Mouse (Mus musculus) cerebral cortex, adult 2 months (tissue): ENCODE measurements around the gene Sema4g.

Experiments
- WGBS: fragments of 180-500 bp; shearing (Covaris S2); methylation state at CpG from one replicate; pipeline ENCODE4 v1.1.7; 2018; 5-methylcytosine and 5-hydroxymethylcytosine counted together

Sema4g gene

DNA sequence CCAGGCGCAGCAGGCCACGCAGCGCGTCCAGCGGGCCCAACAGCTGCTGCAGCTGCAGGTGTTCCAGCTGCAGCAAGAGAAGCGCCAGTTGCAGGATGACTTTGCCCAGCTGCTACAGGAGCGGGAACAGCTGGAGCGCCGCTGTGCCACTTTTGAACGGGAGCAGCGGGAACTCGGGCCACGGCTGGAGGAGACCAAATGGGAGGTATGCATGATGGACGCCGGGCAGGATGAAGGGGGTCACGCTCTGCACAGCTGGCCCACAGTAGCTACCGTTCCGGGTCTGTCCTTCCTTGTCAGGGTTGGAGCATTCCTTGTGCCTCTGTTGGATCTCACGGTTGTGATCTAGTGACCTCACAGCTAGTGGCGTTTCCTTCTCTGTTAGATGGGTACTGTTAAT lies 35.9 kb downstream of the Sema4g start:
- 87% methylated on average over 20 of the region's 20 CpGs for WGBS

DNA sequence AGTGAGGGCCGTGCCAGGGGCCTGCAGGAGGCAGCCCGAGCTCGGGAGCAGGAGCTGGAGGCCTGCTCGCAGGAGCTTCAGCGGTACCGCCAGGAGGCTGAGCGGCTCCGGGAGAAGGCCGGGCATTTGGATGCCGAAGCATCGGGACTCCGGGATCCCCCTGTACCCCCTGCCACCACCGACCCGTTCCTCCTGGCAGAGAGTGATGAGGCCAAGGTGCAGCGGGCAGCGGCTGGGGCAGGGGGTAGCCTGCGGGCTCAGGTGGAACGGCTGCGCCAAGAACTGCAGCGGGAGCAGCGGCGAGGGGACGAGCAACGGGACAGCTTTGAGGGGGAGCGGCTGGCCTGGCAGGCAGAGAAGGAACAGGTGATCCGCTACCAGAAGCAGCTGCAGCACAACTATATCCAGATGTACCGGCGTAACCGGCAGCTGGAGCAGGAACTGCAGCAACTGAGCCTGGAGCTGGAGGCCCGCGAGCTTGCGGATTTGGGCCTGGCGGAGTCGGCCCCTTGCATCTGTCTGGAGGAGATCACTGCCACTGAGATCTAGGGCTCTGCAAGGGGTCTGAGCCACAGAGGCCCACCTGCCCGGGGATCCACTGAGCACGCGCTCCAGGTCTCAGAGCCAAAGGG lies 37.2 kb downstream of the Sema4g start:
- WGBS, result 91% methylated on average over 37 of the region's 37 CpGs

DNA sequence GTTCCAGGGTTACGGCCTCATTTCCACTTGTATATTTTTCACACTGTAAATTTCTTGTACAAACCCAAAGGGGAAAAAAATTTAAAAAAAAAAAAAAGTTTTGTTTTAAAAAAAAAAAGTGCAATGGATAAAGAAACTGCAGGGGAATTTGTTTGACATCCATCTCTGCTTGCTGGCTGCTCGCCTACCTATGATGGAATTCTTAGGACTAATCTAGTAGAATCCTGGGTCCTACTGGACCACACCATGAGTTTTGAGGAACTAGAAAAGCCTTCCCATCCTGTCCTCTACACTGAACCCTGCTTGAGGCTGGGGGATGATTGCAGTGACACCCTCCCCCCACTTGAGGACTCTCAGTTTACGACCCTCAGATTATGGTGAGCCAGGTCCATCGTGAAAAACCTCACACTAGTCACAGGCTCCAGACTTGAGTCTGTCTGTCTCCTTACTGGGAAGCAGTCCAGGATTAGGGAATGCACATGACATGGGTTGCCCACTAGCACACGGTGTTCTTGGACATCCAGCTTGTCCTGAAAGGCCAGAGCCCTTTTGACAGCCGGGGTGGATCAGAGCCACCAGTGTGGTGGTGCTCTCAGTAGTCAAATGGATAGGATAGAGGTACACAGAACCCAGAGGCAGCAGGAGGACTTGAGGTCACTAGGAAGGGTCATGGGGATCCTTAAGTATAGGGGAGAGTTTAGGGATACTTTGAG lies 38.2 kb downstream of the Sema4g start:
- WGBS, result 65% methylated on average over 6 of the region's 6 CpGs

DNA sequence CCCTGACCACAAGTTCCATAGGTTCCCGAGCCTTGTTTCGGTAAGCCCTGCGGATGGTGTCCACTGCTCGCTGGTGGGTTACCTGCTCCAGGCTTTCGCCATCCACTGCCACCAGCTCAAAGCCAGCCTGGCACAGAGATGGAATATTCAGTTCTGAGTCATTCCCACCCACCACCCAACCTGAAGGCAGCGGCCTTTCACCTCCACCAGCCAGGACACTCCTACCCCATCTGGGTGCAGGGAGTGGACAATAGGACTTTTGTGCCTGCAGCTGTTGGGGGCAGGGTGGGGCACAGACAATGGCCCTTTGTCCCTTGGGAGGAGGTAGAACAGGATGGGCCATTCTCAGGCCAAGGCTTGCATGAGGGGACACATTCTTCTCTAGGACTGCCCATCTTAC lies 38.9 kb downstream of the Sema4g start:
- 69% methylated on average over 6 of the region's 6 CpGs for WGBS

DNA sequence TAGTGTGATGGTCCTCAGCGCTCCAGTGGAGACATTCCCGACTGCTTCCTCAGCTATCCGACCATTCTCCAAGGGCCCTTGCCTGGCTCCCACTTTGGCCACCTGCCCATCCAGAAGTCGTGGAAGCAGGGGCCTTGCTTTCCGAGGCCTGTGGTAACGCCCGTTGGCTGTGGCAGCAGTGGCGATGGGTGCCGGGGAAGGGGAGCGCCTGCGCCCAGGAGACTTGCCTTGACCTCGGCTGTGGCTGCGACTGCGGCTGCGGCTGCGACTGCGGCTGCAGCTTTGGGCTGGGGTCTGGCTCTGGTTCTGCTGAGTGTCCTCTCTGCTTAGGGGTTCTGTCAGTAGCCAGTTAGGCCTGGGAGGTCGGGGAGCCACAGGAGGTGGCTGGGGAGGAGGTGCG lies 39.8 kb downstream of the Sema4g start:
- WGBS, result 79% methylated on average over 19 of the region's 19 CpGs

DNA sequence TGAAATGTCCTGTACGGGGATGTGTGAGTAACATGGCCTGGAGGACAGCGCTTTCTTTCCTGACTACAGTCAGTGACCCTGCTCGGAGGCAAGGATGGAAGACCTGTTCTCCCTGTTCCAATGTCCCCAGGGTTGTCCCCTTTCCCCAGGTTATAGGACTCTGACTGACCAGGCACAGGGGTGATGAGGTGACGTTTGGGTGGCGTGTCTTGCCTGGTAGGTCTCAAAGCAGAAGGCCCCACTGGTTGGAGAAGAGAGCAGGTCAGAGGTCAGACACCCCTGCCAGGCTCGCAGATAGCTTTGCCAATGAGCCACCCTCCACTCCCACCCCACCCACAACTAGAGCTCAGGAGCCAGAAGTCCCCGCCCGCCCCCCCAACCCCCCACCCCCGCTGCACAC lies 40.7 kb downstream of the Sema4g start:
- 63% methylated on average over 9 of the region's 9 CpGs for WGBS

DNA sequence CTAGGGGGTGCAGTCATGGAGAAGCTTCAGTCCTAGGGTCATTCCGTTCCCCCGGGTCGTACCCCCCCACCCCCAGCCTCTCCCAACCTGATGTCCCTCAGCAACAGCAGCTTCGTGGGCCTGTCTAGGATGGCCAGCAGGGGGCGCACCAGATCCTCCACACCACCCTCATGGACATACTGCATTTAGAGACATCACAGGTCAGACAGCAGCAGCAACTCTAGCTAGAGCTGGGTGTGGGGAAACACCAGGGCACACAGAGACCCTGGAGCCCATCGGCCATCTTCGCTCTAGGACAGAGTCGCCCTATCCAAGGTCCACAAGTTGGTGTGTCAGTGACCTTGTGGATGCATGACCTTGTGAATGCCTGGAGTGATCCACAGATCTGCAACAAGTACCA lies 41.2 kb downstream of the Sema4g start:
- 35% methylated on average over 8 of the region's 8 CpGs for WGBS

DNA sequence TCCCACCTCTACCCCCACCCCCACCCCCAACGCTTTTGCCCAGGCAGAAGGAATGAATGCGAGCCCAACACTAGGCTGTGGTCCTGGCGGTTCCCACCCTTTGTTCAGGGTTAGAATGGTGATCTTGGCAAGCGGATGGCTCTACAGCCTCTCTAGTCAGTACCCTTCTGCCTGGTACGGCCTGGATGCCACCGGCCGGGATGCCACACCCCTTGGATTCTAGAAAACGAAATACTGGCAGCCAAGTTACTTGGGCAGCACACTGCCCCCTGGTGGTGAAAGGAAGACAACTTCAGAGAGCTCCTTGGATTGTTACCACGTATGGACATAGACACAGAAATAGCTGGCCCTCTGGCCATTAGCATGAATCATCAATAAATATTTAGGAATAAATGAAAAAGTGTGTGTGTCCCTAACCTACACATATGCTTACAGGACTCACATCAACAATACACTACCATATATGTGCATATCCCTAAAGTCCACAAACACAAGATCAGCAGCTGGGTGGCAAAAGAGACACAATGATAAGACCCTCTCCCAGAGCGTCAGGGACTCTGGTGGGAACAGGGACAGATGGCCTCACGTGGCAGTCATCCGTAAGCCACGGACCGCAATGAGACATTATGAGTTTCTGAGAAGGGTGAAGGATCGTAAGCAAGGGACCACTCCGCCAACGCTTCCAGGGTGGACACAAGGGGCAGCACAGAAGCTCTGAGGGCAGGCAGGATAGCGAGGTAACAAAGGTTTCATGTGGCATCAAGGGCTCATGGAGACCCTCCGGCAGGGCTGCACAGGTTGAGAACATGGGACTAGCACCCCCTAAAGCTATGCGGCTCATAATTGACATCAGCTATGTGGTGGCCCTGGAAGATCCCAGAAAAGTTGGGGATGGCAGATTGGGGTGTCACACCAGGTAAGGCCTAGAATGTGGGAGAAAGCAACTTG lies 42.1 kb downstream of the Sema4g start:
- WGBS, result 40% methylated on average over 20 of the region's 20 CpGs

DNA sequence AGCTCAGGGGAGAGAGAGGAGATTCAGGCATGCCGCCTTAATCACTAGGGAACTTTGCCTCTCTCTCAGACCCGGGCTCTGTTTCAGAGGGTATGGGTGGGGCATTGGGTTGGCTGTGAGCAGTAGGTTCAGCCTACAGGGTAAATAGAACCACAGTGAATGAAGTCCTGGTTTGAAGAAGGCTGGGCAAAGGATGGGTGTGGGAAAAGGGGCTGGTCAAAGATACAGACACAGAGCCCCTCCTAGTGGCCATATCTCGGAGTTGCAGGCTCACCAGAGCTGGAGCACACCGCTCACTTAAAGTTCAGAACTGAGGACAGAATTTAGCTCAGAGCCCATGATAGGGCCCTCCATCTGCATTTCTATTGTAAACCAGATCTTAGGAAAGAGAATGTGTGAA lies 42.9 kb downstream of the Sema4g start:
- 15% methylated on average over 4 of the region's 4 CpGs for WGBS

DNA sequence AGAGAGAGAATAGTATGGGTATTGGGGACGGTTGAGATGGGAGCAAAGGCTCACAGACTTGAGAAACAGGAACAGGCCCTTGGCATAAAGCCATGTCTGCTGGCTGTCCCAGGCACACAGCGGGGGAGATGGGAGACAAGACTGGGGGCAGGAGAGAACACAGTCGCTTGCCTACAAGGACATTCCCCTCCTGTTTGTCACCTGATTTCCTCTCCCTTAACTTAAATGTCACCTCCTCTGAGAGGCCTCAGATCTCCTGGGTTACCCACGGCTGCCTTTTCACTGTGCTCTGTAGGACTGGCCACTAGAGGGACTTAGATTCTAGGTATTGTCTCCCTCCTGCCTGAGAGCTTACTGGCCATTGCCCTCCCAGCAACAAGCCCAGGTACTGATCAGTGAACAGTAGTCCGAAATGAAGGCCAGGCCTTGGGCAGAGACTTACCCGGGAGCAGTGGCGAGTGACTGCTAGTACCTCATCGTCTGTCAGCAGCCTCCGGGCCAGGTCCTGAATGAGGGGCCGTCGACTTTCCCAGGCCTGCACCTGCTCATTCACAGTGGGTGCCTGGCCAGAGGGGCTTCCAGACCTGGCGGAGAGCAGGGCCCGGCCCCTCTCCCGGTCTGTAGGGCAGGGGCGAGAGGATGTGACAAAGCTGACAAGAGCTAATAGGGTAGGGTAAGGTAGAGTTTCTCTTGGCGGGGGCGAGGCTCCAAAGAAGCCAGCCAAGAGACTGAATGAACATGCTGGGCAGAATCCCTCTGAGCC lies 43.9 kb downstream of the Sema4g start:
- 58% methylated on average over 17 of the region's 17 CpGs for WGBS

DNA sequence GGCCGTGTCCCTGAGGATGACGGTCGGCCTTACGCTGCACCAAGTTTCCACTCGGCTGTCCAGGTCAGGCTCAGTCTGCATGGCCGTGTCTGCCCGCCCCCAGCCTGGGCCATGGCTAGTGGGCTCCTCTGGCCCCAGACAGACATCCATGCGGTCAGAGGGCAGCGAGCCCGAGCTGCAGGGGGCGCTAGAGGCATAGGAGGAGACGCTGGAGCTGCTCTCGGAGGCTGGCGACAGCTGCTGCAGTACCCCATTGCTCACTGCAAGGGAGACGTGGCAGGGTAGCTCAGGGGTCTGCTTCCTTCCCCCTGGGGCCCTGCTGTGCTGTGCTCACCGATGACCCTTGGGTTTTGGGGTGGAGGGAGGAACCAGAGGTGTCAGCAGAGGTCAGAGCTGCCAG lies 48.0 kb downstream of the Sema4g start:
- WGBS, result 50% methylated on average over 16 of the region's 16 CpGs

DNA sequence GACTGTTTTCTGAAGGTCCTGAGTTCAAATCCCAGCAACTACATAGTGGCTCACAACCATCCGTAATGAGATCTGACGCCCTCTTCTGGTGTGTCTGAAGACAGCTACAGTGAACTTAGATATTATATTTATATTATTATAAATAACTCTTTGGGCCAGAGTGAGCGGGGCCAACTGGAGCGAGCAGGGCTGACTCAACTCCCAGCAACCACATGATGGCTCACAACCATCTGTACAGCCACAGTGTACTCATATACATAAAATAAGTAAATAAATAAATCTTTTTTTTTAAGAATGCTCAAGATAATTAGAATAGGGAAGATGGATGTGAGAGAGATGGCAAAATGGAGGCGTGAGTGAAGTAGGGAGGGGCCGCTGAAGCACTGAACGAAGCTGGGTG lies 49.3 kb downstream of the Sema4g start:
- WGBS, result 90% methylated on average over 7 of the region's 7 CpGs

DNA sequence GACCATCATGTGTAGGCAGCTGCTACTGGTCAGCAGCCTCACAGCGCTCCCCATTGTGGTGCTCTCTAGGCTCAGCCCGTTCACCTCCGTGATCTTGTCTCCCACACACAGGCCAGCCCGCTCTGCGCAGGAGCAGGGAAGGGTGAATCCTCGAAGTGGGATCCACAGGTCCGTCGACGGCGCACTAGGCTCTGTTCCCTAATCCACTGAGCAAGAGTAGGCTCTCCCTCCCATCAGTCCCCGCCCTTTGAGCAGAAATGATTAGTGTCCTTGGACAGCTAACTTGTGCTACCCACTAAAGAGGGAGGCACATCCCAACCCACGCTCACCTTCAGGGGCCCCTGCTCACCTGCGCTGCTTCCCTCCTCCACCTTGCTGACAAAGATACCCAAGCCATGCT lies 51.3 kb downstream of the Sema4g start:
- 64% methylated on average over 13 of the region's 13 CpGs for WGBS

DNA sequence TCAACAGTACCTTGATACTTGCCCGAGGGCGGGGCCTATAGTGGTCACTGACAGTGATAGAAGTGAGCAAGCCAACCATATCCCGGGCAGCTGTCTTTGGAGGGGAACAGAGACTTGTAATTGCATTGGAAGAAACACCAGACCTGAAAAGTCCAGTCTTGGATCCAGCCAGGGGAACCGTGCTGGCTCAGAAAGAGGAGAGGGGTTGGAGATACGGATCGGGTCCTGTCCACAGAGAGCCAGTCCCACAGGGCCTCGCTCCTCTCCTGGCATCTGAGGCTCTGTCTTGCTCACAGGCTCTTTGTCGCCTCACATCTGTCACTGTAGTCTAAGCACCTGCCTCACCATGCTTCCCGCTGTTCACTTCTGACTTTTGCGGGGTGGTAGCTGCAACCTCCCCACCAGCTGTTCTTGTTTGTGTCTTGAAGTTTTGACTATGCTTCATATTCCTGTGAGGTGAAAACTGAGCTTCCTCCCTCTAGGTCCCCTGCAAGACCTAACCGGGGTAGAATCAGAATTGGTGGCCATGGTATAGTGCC lies 55.6 kb downstream of the Sema4g start:
- WGBS, result 59% methylated on average over 11 of the region's 11 CpGs

DNA sequence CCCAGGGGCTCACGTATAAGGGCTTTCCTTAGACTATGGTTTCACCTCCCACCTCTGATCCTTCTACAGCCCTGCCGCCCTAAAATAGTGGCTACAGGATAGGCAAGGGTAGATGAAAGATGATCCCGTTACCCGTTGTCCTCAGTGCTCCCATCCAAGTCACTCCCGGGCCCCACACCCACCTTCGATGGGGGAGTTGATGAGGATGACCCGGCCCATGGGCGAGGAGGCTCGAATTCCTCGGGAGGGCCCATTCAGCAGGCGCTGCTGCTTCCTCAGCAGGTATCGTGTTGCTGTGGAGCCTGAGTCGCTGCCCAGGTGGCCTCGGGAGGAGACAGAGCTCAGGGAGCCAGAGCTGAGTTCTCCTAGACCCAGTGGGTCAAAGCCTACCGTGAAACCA lies 56.3 kb downstream of the Sema4g start:
- 69% methylated on average over 15 of the region's 15 CpGs for WGBS

DNA sequence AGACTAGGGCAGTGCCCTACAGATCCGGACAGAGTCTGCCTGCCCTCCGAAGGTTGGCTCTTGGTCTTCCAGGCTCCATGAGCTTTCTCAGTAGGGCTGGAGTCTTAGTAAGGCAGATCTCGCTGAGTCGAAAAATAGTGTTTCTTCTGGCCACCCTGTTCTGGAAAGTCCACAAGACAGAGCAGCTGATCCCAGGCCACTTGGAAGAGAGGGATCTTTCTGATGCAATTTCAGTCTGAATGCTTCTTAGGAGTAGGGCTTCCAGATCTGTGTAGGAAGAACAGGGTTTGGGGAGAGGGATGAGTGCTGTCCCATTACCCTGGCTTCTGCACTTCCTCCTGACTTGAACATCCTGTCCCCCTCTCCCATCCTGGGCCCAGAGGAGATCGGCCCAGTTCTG lies 56.8 kb downstream of the Sema4g start, which contains the start of gene Pdzd7:
Gene Pdzd7, minus strand, starts transcription at position 67 of the 400 bp plus-strand sequence.
- 87% methylated on average over 5 of the region's 5 CpGs for WGBS

DNA sequence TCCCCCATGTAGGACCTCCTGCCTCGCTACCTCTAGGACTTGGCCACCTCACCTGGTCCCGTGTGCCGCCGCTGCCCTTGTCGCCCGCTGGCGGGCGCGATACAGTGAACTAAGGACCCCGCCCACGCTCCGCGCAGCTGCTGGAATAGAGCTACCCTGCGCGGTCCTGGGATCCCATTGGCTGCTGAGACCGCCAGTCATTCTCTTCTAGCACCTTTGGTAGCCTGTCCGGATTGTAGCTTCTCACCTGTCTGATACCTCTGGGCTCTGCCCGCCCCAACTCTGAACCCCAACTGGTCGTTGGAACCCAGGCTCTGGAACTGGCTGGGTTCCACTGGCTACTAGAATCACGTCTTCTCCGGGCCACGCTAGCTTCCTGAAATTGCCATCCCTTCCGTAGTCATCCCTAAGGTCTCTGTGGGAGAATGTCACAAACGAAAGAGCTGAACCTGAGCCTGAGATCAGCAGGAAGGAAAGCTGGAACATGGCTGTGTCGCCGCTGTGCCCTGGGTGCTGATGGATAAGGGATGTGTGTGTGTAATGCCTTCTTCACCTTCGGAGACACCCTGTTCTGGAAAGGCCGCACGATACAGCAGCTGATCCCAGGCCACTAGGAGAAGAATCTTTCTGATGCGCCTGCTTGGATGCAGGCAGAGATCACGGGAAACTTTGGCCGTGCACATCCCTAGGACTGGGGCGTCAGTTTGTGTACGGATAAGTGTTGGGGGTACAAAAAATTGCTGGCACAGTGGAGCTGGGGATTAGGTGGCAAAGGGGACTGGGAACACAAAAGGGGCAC lies 57.8 kb downstream of the Sema4g start:
- WGBS, result 2% methylated on average over 34 of the region's 34 CpGs

DNA sequence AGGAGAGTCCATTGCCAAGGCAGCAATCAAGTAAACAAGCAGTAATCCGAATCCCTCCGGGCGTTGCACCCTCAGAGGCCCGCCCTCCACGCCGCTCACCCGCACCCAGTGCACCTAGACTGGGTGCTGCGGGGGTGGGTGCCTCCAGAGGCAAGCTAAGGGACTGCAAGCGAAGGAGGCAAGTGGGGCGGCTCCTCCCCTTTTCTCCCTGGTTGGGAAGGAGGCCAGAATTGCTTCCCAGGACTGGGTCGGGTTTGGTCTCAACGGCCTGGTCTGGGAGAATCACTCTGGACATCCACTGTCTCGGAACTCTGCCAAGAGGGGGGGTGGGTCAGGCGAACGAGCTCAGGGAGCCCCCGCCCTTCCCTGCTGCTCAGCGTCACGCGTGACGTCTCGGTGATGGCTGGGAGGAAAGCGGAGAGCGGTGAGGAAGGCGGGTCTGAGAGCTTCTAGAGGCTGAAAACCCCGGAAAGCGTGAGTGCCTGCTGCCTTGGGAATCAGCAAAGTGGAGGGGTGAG lies 58.6 kb downstream of the Sema4g start, which contains the start of gene Sfxn3:
Gene Sfxn3, plus strand, starts transcription at position 87 of the 518 bp plus-strand sequence.
- under 1% methylated on average over 26 of the region's 26 CpGs for WGBS

DNA sequence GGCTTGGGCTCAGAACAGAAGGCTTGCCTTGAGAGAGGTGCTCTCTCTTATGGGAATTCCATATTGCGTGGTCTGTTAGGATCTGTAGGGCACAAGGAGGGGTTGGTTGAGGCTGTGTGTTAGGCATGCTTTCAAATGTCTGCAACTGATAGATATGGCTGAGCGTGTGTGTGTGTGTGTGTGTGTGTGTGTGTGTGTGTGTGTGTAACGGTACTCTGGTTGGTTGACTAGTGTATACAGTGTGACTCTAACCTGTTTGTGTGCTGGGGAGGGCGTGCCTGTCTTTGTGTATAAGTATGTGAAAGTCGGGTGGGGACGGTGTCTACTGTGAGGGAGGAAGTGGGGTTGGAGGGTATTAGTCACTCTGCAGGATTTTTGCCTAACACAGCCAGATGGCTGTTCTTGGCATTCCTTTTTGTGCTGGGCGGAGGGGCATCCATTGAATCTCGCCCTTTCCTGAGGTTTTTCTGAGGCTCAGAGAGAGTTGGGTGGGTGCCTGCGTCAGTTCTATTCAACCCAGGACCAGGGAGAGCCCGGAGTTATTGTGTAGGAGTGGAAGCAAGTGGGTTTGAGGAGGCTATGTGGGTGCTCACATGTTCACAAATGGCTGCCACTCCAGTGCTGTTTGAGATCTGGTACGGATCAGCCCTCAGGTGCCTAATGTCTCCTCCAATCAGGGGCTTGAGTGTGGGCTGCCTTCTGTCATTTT lies 59.2 kb downstream of the Sema4g start:
- WGBS, result 3% methylated on average over 11 of the region's 11 CpGs
